Mouse (Mus musculus) midbrain, embryonic 12.5 days (tissue): ENCODE measurements around the gene Gmpr2. TPM values are rescaled to one million over a fixed set of nuclear protein-coding genes. Genes with fewer than 3 reads are reported as not detected.

ENCODE experiments used
- ATAC-seq: fragments of 200-750 bp; cut with Nextera tagmentation; 2 replicates; pipeline ENCODE4 v1.8.0; 2017; ENCODE audit warnings: low read depth, moderate TSS enrichment, moderate library complexity; ENCODE audit not compliant: low FRiP score
- H3K27ac ChIP-seq: fragments of 300-500 bp; sonication (generic); replicated peaks from 2 replicates; pipeline ENCODE4 v1.5.1; 2016; ENCODE audit warnings: mild to moderate bottlenecking
- H3K27me3 ChIP-seq: fragments of 300-500 bp; sonication (generic); 2 replicates; pipeline ENCODE4 v1.6.1; 2016; ENCODE audit warnings: mild to moderate bottlenecking
- H3K36me3 ChIP-seq: fragments of 300-500 bp; sonication (generic); 2 replicates; pipeline ENCODE4 v1.6.1; 2016
- H3K4me1 ChIP-seq: fragments of 300-500 bp; sonication (generic); 2 replicates; pipeline ENCODE4 v1.6.1; 2016
- H3K4me2 ChIP-seq: fragments of 300-500 bp; sonication (generic); replicated peaks from 2 replicates; pipeline ENCODE4 v1.6.1; 2016; ENCODE audit warnings: mild to moderate bottlenecking, moderate library complexity
- H3K4me3 ChIP-seq: fragments of 300-500 bp; sonication (generic); 2 replicates; pipeline ENCODE4 v1.5.1; 2016; ENCODE audit warnings: mild to moderate bottlenecking
- H3K9ac ChIP-seq: fragments of 300-500 bp; sonication (generic); replicated peaks from 2 replicates; pipeline ENCODE4 v1.6.1; 2016; ENCODE audit warnings: mild to moderate bottlenecking, moderate library complexity
- H3K9me3 ChIP-seq: fragments of 300-500 bp; sonication (generic); 2 replicates; pipeline ENCODE4 v1.6.1; 2016; ENCODE audit warnings: mild to moderate bottlenecking
- WGBS: fragments of 180-500 bp; shearing (Covaris S2); methylation state at CpG from one replicate; pipeline ENCODE4 v1.1.7; 2016; 5-methylcytosine and 5-hydroxymethylcytosine counted together
- polyA plus RNA-seq: library from polyadenylated mRNA; unstranded; fragments of >200 nt; fragmentation: Nextera tagmentation; extraction: Ambion mirVana; gene quantifications from 2 replicates; pipeline ENCODE4 v1.2.1, GENCODE M21; 2016

Gene Gmpr2
- polyA plus RNA-seq, 1 experiment from 2014 or later, result 64.8 TPM

GRCm38 (mm10) chr14:55682118-55682493 is 10.4 kb downstream of the Gmpr2 start:
- peak overlapping the region; percentile 56; the same call in 1 of the 2 replicates for H3K27ac ChIP-seq

DNA sequence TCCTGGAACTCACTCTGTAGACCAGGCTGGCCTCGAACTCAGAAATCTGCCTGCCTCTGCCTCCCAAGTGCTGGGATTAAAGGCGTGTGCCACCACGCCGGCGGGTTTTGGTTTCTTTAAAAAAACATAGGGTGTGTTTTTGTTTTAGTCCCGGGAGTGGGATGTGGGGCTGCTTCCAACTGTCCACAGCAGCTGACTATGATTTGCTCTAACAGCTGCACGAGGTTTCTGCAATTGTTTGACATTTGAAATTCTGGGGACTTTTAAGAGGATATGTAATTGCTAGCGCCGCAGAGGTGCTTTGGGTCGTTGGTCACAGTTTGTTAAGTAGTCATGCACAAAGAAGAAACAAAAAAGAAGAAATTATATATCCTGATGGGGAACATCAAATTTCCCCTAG is 17.7 kb downstream of the Gmpr2 start:
- H3K4me2 ChIP-seq, result no peak overlapping the region
- no peak for ATAC-seq
- H3K9ac ChIP-seq, result no peak overlapping the region
- 0 out of 2 replicates have a peak, but pooled peaks cover 3% of the 10 kb centered on the region for H3K27me3 ChIP-seq
- no peak overlapping the region for H3K4me3 ChIP-seq
- H3K4me1 ChIP-seq, result no peaks in the 10 kb centered on the region
- whole genome bisulfite sequencing, result 80% methylated on average over 10 of the region's 10 CpGs
- no peaks in the 10 kb centered on the region for H3K36me3 ChIP-seq
- no peak overlapping the region for H3K27ac ChIP-seq
- H3K9me3 ChIP-seq, result no peaks in the 10 kb centered on the region

More at GRCm38 (mm10) chr14:55682118-55682493, 10.4 kb downstream of the Gmpr2 start:
- 16% methylated on average over 3 of the region's 3 CpGs for WGBS
- peak overlapping the region; percentile 75 for H3K4me2 ChIP-seq
- peak overlapping the region; percentile 72 for H3K4me3 ChIP-seq
- peaks cover 29% of the 10 kb centered on the region for H3K36me3 ChIP-seq
- no peaks in the 10 kb centered on the region for H3K27me3 ChIP-seq
- peaks cover 11% of the 10 kb centered on the region for H3K4me1 ChIP-seq
- no peaks in the 10 kb centered on the region for H3K9me3 ChIP-seq
- peak overlapping the region; percentile 73; the same call in 1 of the 2 replicates for H3K9ac ChIP-seq
- peak; percentile 60; the same call in 1 of the 2 replicates for ATAC-seq

DNA sequence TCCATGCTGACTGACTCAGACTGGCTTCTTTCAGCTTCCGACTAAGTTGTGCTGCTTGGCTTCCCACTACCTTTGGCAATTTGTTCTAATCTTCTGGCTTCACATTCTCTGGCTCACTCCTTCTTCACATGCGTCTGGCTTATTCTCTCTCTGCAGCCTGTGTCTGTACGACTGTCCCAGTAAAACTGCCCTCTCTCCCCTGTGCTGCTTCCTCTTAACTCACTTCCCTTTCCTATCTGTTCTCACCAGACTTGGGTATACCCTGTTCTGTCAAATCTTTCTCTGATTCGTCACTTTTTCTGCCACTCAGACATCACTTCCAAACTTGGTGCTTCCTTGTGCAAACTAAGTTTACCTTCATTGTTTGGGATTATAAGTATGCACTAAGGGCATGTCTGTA is 25.5 kb downstream of the Gmpr2 start:
- H3K9ac ChIP-seq, result no peak overlapping the region
- no peak for ATAC-seq
- no peaks in the 10 kb centered on the region for H3K9me3 ChIP-seq
- no peak overlapping the region for H3K4me2 ChIP-seq
- 83% methylated on average over 4 of the region's 4 CpGs for WGBS
- 0 out of 2 replicates have a peak, but pooled peaks cover 4% of the 10 kb centered on the region for H3K27me3 ChIP-seq
- H3K4me1 ChIP-seq, result no peaks in the 10 kb centered on the region
- no peaks in the 10 kb centered on the region for H3K36me3 ChIP-seq
- H3K27ac ChIP-seq, result no peak overlapping the region
- no peak overlapping the region for H3K4me3 ChIP-seq

- Histone ChIP-seq H3K4me2 (no peak overlapping the region), H3K4me3 (no peak overlapping the region), H3K9me3 (no peaks in the 10 kb centered on the region), H3K27me3 (peaks cover 4% of the 10 kb centered on the region; the same call in 1 of the 2 replicates), H3K27ac (no peak overlapping the region), H3K36me3 (no peaks in the 10 kb centered on the region), H3K9ac (no peak overlapping the region), H3K4me1 (no peaks in the 10 kb centered on the region)
- WGBS, result 56% methylated on average over 9 of the region's 9 CpGs
- no peak for ATAC-seq
Observed at GRCm38 (mm10) chr14:55701131-55701530, 29.4 kb downstream of the Gmpr2 start.

GRCm38 (mm10) chr14:55702761-55703160 is 31.0 kb downstream of the Gmpr2 start:
- no peak overlapping the region for H3K9ac ChIP-seq
- WGBS, result 70% methylated on average over 6 of the region's 6 CpGs
- no peaks in the 10 kb centered on the region for H3K36me3 ChIP-seq
- no peak overlapping the region for H3K27ac ChIP-seq
- no peak for ATAC-seq
- H3K4me2 ChIP-seq, result no peak overlapping the region
- H3K4me3 ChIP-seq, result no peak overlapping the region
- peaks cover 4% of the 10 kb centered on the region; the same call in 1 of the 2 replicates for H3K27me3 ChIP-seq
- H3K4me1 ChIP-seq, result no peaks in the 10 kb centered on the region
- H3K9me3 ChIP-seq, result no peaks in the 10 kb centered on the region

DNA sequence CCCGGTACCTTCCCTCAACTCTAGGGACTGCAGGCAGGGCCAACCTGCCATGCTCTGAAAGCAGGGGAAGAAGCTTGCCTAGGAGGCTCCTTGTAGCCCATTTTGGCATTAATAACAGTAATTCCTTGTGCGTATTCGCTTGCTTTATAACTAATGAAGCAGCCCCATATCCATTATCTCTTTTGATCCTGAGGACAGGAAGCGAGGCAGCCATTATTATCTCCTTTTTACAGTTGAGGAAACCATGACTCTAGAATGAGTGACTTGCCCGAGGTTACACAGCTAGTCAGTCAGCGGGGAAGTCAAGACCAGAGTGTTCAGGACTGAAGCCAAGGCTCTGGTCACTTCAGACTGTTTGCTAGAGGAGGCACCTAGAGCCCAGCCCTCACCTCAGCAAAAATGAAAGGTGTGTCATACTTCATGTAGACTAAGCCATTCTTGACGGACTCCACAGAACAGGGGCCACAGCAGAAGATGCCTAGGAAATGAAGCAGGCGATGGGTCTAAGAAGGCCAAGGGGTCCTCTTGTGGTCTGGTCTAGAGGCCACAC is 34.4 kb downstream of the Gmpr2 start:
- Histone ChIP-seq H3K4me2 (no peak overlapping the region), H3K4me1 (no peaks in the 10 kb centered on the region), H3K36me3 (no peaks in the 10 kb centered on the region), H3K4me3 (no peak overlapping the region), H3K27ac (no peak overlapping the region), H3K9ac (no peak overlapping the region), H3K27me3 (no peaks in the 10 kb centered on the region; the same call in 1 of the 2 replicates), H3K9me3 (no peaks in the 10 kb centered on the region)
- no peak for ATAC-seq
- WGBS, result 94% methylated on average over 8 of the region's 8 CpGs

DNA sequence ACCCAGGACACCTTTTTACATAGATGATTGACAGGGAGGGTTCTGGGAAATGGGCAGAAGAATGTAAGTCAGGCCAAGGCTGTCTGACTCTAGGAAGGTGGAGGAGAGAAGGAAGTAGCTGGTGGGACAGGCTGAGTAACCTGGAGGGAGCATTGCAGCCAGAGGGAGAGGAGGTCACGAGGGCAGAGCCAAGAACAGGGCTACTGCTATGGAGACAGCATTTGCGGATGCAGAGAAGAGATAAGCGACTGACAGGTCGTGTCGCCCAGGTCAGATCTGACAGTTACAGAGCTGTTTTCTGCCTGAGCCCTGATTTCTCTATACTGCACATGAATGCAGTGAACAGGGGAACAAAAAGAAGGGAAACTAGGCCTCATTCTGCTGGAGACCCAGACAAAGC is 35.7 kb downstream of the Gmpr2 start:
- ATAC-seq, result no peak
- WGBS, result 83% methylated on average over 5 of the region's 5 CpGs
- H3K27me3 ChIP-seq, result peaks cover 8% of the 10 kb centered on the region

DNA sequence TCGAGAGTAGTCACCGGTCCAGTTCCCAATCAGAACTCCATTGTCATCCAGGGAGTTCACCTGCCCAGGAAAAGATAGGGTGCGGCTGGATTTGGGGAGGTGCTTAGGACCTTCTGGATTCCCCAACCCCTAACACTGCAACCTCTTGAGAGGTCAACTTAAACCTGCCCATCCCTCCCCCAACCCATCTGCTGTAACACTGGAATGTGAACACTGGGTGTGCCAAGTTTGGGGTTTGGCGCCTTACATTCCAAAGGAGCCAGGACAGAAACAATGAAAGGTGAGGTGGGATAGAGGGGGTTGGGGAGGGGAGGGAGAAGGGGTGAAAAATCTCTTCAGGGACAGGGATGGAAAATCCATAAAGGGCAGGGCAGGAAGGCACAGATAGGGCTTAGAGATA is 37.8 kb downstream of the Gmpr2 start:
- Histone ChIP-seq H3K9ac (no peak overlapping the region), H3K9me3 (no peaks in the 10 kb centered on the region), H3K4me3 (no peak overlapping the region), H3K27ac (no peak overlapping the region), H3K4me1 (peaks cover 3% of the 10 kb centered on the region; the same call in 1 of the 2 replicates), H3K27me3 (peaks cover 26% of the 10 kb centered on the region), H3K36me3 (no peaks in the 10 kb centered on the region), H3K4me2 (no peak overlapping the region)
- ATAC-seq, result no peak
- WGBS, result 90% methylated on average over 4 of the region's 4 CpGs

More for the DNA sequence above, 35.7 kb downstream of the Gmpr2 start:
- Histone ChIP-seq H3K4me1 (no peaks in the 10 kb centered on the region), H3K36me3 (no peaks in the 10 kb centered on the region), H3K9ac (no peak overlapping the region), H3K27ac (no peak overlapping the region), H3K4me3 (no peak overlapping the region), H3K4me2 (no peak overlapping the region), H3K9me3 (no peaks in the 10 kb centered on the region)

- peaks cover 26% of the 10 kb centered on the region for H3K27me3 ChIP-seq
- H3K4me3 ChIP-seq, result no peak overlapping the region
- H3K36me3 ChIP-seq, result peaks cover 7% of the 10 kb centered on the region
- no peak for ATAC-seq
- H3K27ac ChIP-seq, result no peak overlapping the region
- no peak overlapping the region for H3K9ac ChIP-seq
- no peak overlapping the region for H3K4me2 ChIP-seq
- 80% methylated on average over 7 of the region's 7 CpGs for WGBS
- H3K9me3 ChIP-seq, result no peaks in the 10 kb centered on the region
- H3K4me1 ChIP-seq, result peaks cover 3% of the 10 kb centered on the region; the same call in 1 of the 2 replicates
Observed at GRCm38 (mm10) chr14:55711786-55712185, 40.0 kb downstream of the Gmpr2 start.

- H3K4me2 ChIP-seq, result 0 out of 2 replicates have a peak overlapping the region, but pooled peaks have one; percentile 6
- no peak overlapping the region for H3K4me3 ChIP-seq
- no peak overlapping the region for H3K27ac ChIP-seq
- WGBS, result 15% methylated on average over 25 of the region's 25 CpGs
- H3K9me3 ChIP-seq, result no peaks in the 10 kb centered on the region
- H3K27me3 ChIP-seq, result peaks cover 26% of the 10 kb centered on the region
- peaks cover 16% of the 10 kb centered on the region for H3K36me3 ChIP-seq
- H3K9ac ChIP-seq, result no peak overlapping the region
- peaks cover 3% of the 10 kb centered on the region; the same call in 1 of the 2 replicates for H3K4me1 ChIP-seq
- ATAC-seq, result 0 out of 2 replicates have a peak, but pooled peaks have one; percentile 19
Observed at GRCm38 (mm10) chr14:55713007-55713728, 41.4 kb downstream of the Gmpr2 start.

GRCm38 (mm10) chr14:55713729-55714122 is 42.0 kb downstream of the Gmpr2 start, which contains the start of gene Tgm1:
Gene Tgm1, minus strand, starts transcription at chr14:55713926.
- H3K27me3 ChIP-seq, result peaks cover 26% of the 10 kb centered on the region
- H3K9me3 ChIP-seq, result no peaks in the 10 kb centered on the region
- 26% methylated on average over 4 of the region's 4 CpGs for WGBS
- no peak for ATAC-seq
- H3K4me2 ChIP-seq, result 0 out of 2 replicates have a peak within 1 kb of the TSS, but pooled peaks have one; percentile 6
- no peak within 1 kb of the TSS for H3K4me3 ChIP-seq
- H3K4me1 ChIP-seq, result peaks cover 3% of the 10 kb centered on the region; the same call in 1 of the 2 replicates
- H3K36me3 ChIP-seq, result peaks cover 21% of the 10 kb centered on the region
- no peak within 1 kb of the TSS for H3K9ac ChIP-seq
- H3K27ac ChIP-seq, result no peak within 1 kb of the TSS

DNA sequence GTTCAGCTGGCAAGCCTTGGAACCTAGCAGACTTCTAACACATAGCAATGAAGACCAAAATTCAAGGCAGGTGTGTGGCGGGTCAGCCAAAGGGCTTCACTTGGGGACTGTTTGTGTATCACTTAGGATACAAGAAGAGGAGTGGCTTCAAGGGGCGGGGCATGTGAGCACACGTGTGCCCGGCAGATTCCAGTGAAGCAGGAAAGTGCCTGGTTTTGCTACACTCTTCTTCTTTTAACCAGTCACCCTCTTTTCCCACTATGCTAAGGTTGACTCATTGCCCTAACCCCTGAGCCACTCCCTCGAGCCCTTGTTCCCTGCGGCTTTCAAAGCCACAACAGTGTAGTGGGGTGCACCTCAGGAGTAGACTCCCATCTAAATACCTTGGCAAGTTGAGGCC is 43.2 kb downstream of the Gmpr2 start:
- Histone ChIP-seq H3K4me1 (peaks cover 3% of the 10 kb centered on the region; the same call in 1 of the 2 replicates), H3K36me3 (peaks cover 30% of the 10 kb centered on the region), H3K27me3 (peaks cover 26% of the 10 kb centered on the region), H3K4me3 (no peak overlapping the region), H3K27ac (no peak overlapping the region), H3K9ac (no peak overlapping the region), H3K4me2 (no peak overlapping the region), H3K9me3 (no peaks in the 10 kb centered on the region)
- WGBS, result 36% methylated on average over 6 of the region's 6 CpGs
- ATAC-seq, result no peak
